Mouse (Mus musculus): ENCODE measurements at regions not wholly inside any gene's neighbourhood (a gene's known extent, or its start where the extent isn't known, plus 50 kb on each side); places are given as distances from the start of the nearest gene placed in this dataset.
A peak's percentile ranks its signal among the peaks of the same experiment; 100 is the strongest.

- intact Hi-C loops (cut with DNase I) = no loop called here
Observed at GRCm38 (mm10) chr5:64625421-64625820, 177.8 kb upstream of the Klf3 start.

GRCm38 (mm10) chr5:64625841-64626298 is 177.3 kb upstream of the Klf3 start:
- no peak for DNase-seq
- intact Hi-C loops (cut with DNase I) = no loop called here

More at GRCm38 (mm10) chr5:64625421-64625820, 177.8 kb upstream of the Klf3 start:
- no peak for DNase-seq

GRCm38 (mm10) chr5:64626351-64626750 is 176.8 kb upstream of the Klf3 start:
- DNase-seq = peak; percentile 53 to 58
- intact Hi-C loops (cut with DNase I) = no loop called here

GRCm38 (mm10) chr5:64630582-64630981 is 172.6 kb upstream of the Klf3 start:
- no peak for DNase-seq
- intact Hi-C loops (cut with DNase I) = no loop called here

- DNase-seq = no peak
- intact Hi-C loops (cut with DNase I) = no loop called here
Observed at GRCm38 (mm10) chr5:64632171-64632570, 171.0 kb upstream of the Klf3 start.

- intact Hi-C loops (cut with DNase I) = no loop called here
- DNase-seq = peak; percentile 31 to 32
Observed at GRCm38 (mm10) chr5:64634008-64634407, 169.2 kb upstream of the Klf3 start.

GRCm38 (mm10) chr5:64634721-64635120 is 168.5 kb upstream of the Klf3 start:
- DNase-seq = no peak
- intact Hi-C loops (cut with DNase I) = no loop called here

- DNase-seq = no peak
- intact Hi-C loops (cut with DNase I) = no loop called here
Observed at GRCm38 (mm10) chr5:64636301-64636700, 166.9 kb upstream of the Klf3 start.

GRCm38 (mm10) chr5:64643584-64643983 is 159.6 kb upstream of the Klf3 start:
- no peak for DNase-seq
- intact Hi-C loops (cut with DNase I) = no loop called here

- DNase-seq = peak in 1 of 2 experiments; percentile 21
- intact Hi-C loops (cut with DNase I) = loop anchor here (5.0 kb wide), 1 partner anchor 50 kb away; no protein-coding TSS in a partner anchor
Observed at GRCm38 (mm10) chr5:64647417-64648125, 155.6 kb upstream of the Klf3 start.

GRCm38 (mm10) chr5:64648492-64648891 is 154.7 kb upstream of the Klf3 start:
- intact Hi-C loops (cut with DNase I) = loop anchor here (5.0 kb wide), 1 partner anchor 49 kb away; no protein-coding TSS in a partner anchor
- DNase-seq = peak; percentile 23 to 35

- intact Hi-C loops (cut with DNase I) = no loop called here
- DNase-seq = no peak
Observed at GRCm38 (mm10) chr5:64651407-64651806, 151.8 kb upstream of the Klf3 start.

GRCm38 (mm10) chr5:64653764-64654163 is 149.4 kb upstream of the Klf3 start:
- DNase-seq = no peak
- intact Hi-C loops (cut with DNase I) = no loop called here

- no peak for DNase-seq
- intact Hi-C loops (cut with DNase I) = loop anchor here (5.0 kb wide), 1 partner anchor 68 kb away; no protein-coding TSS in a partner anchor
Observed at GRCm38 (mm10) chr5:64655286-64655685, 147.9 kb upstream of the Klf3 start.

GRCm38 (mm10) chr5:64661959-64662358 is 141.2 kb upstream of the Klf3 start:
- intact Hi-C loops (cut with DNase I) = no loop called here
- no peak for DNase-seq

GRCm38 (mm10) chr5:64662476-64662875 is 140.7 kb upstream of the Klf3 start:
- intact Hi-C loops (cut with DNase I) = no loop called here
- DNase-seq = no peak

- DNase-seq = no peak
- intact Hi-C loops (cut with DNase I) = no loop called here
Observed at GRCm38 (mm10) chr5:64663766-64664165, 139.4 kb upstream of the Klf3 start.

GRCm38 (mm10) chr5:64665064-64665463 is 138.1 kb upstream of the Klf3 start:
- no peak for DNase-seq
- intact Hi-C loops (cut with DNase I) = no loop called here

- DNase-seq = no peak
- intact Hi-C loops (cut with DNase I) = no loop called here
Observed at GRCm38 (mm10) chr5:64666256-64666655, 136.9 kb upstream of the Klf3 start.

- intact Hi-C loops (cut with DNase I) = no loop called here
- peak in 1 of 2 experiments; percentile 30 for DNase-seq
Observed at GRCm38 (mm10) chr5:64667053-64667452, 136.1 kb upstream of the Klf3 start.

GRCm38 (mm10) chr5:64673861-64674260 is 129.3 kb upstream of the Klf3 start:
- no peak for DNase-seq
- intact Hi-C loops (cut with DNase I) = no loop called here

GRCm38 (mm10) chr5:64676214-64676945 is 126.8 kb upstream of the Klf3 start:
- DNase-seq = no peak
- intact Hi-C loops (cut with DNase I) = no loop called here
